Mouse (Mus musculus) adipocyte (in vitro differentiated cells): Measurements from ENCODE around the gene Tmem269.

ENCODE experiments used
- DNase-seq: peaks from one replicate; pipeline ENCODE4 v3.0.0-alpha.2; 2016; ENCODE audit warnings: low spot score

The Tmem269 gene

GRCm38 (mm10) chr4:119180133-119180707 lies 37.8 kb downstream of the Tmem269 start:
- DNase-seq, result no peak

- DNase-seq, result no peak
These were observed 39.7 kb downstream of the Tmem269 start for GRCm38 (mm10) chr4:119178331-119178730.

GRCm38 (mm10) chr4:119177702-119178101 lies 40.3 kb downstream of the Tmem269 start:
- DNase-seq, result peak; percentile 12

GRCm38 (mm10) chr4:119173851-119174453 lies 44.1 kb downstream of the Tmem269 start, which contains the start of gene Zfp691:
TSS of gene Zfp691 (minus strand) at chr4:119174195.
- peak; percentile 95 for DNase-seq

- DNase-seq, result no peak
These were observed 44.9 kb downstream of the Tmem269 start for GRCm38 (mm10) chr4:119172919-119173650.

GRCm38 (mm10) chr4:119167663-119168062 lies 50.4 kb downstream of the Tmem269 start:
- peak; percentile 93 for DNase-seq

GRCm38 (mm10) chr4:119167068-119167467 lies 50.9 kb downstream of the Tmem269 start:
- DNase-seq, result no peak

GRCm38 (mm10) chr4:119165916-119166315 lies 52.1 kb downstream of the Tmem269 start:
- DNase-seq, result no peak

- no peak for DNase-seq
These were observed 55.0 kb downstream of the Tmem269 start for GRCm38 (mm10) chr4:119162990-119163389.

GRCm38 (mm10) chr4:119161358-119161757 lies 56.7 kb downstream of the Tmem269 start:
- DNase-seq, result no peak

GRCm38 (mm10) chr4:119157891-119158290 lies 60.1 kb downstream of the Tmem269 start:
- DNase-seq, result no peak

GRCm38 (mm10) chr4:119157186-119157585 lies 60.8 kb downstream of the Tmem269 start:
- DNase-seq, result peak; percentile 43
